In genomic region chr1:43211274-43211673, GRCm38 (mm10) we compare ENCODE assay signal across 24 mouse cellular contexts. TPM values are rescaled to one million over a fixed set of nuclear protein-coding genes. Genes with fewer than 3 reads are reported as not detected.
DNase-seq lines count a peak whose midpoint lies in the region; ATAC-seq and TF ChIP-seq lines count a peak whose summit lies in the region.
"Had no signal": no experiment of that assay in that cellular context is flagged by ENCODE, and none has a peak within 500 bp of the region (broad histone marks: within the 10 kb centered on the region; RNA-seq: fewer than 3 reads in every experiment).

No protein-coding gene starts in this region.

- H3K36me3 ChIP-seq in forebrain, postnatal 0 days (ENCODE audit: insufficient read depth), result no peaks in the 10 kb centered on the region
- H3K36me3 ChIP-seq in forebrain, embryonic 14.5 days (ENCODE audit: control insufficient read depth, insufficient read depth, low read length), result no peaks in the 10 kb centered on the region
- no peaks in the 10 kb centered on the region for H3K36me3 ChIP-seq in lung, embryonic 16.5 days (ENCODE audit: control insufficient read depth, insufficient read depth, low read length)
- no peaks in the 10 kb centered on the region for H3K36me3 ChIP-seq in limb, embryonic 10.5 days
- H3K36me3 ChIP-seq: embryonic facial prominence, embryonic 13.5 days; forebrain, embryonic 12.5 days; heart, embryonic 13.5 days; hindbrain, embryonic 12.5 days had no signal

- no peak overlapping the region for H3K4me2 ChIP-seq in forebrain, postnatal 0 days (ENCODE audit: low read depth)
- H3K4me2 ChIP-seq in forebrain, embryonic 14.5 days (ENCODE audit: low read length), result no peak overlapping the region
- H3K4me2 ChIP-seq in lung, embryonic 16.5 days (ENCODE audit: low read depth, low read length), result no peak overlapping the region
- H3K4me2 ChIP-seq: embryonic facial prominence, embryonic 13.5 days; forebrain, embryonic 12.5 days; heart, embryonic 13.5 days; hindbrain, embryonic 12.5 days had no signal

- ATAC-seq in forebrain, postnatal 0 days, result peak; percentile 68
- ATAC-seq in forebrain, embryonic 14.5 days, result no peak
- ATAC-seq in lung, embryonic 16.5 days (ENCODE audit: low read depth), result peak; percentile 43; the same call in 1 of the 2 replicates
- ATAC-seq: hindbrain, embryonic 16.5 days; inflammation-experienced regulatory T-cells, adult 6 months; intestine, postnatal 0 days; Patski had no signal

- no peaks in the 10 kb centered on the region for H3K27me3 ChIP-seq in forebrain, postnatal 0 days (ENCODE audit: insufficient read depth, low read length)
- H3K27me3 ChIP-seq in forebrain, embryonic 14.5 days (replicated peaks; ENCODE audit: control insufficient read depth, insufficient read depth, low read length), result no peaks in the 10 kb centered on the region
- no peaks in the 10 kb centered on the region for H3K27me3 ChIP-seq in lung, embryonic 16.5 days (ENCODE audit: control insufficient read depth, insufficient read depth, low read depth, low read length)
- no peaks in the 10 kb centered on the region for H3K27me3 ChIP-seq in limb, embryonic 10.5 days (ENCODE audit: low read depth, poor library complexity, severe bottlenecking)
- H3K27me3 ChIP-seq: embryonic facial prominence, embryonic 13.5 days; forebrain, embryonic 12.5 days; heart, embryonic 13.5 days; hindbrain, embryonic 12.5 days; Patski had no signal

- 51% methylated on average over 1 of the region's 1 CpGs for WGBS in forebrain, postnatal 0 days
- 70% methylated on average over 1 of the region's 1 CpGs for WGBS in forebrain, embryonic 14.5 days
- 9% methylated on average over 1 of the region's 1 CpGs for WGBS in lung, embryonic 16.5 days
- 61% methylated on average over 1 of the region's 1 CpGs for WGBS in limb, embryonic 10.5 days

- no peak for TF ChIP-seq CTCF in forebrain, postnatal 0 days (IDR thresholded peaks at IDR 0.05; ENCODE audit: low read depth)
- TF ChIP-seq CTCF in brain, embryonic 14.5 days (IDR thresholded peaks at IDR 0.05; ENCODE audit: borderline replicate concordance, extremely low read depth, insufficient read depth, insufficient read length), result no peak

- no peak for DNase-seq in forebrain, postnatal 0 days
- no peak for DNase-seq in forebrain, embryonic 14.5 days (ENCODE audit: low spot score)
- no peak for DNase-seq in lung, postnatal 4 days
- peak; percentile 11 for DNase-seq in brain, embryonic 14.5 days (ENCODE audit: low read depth)
- DNase-seq in gastrocnemius, postnatal 25 days, result peak; percentile 52
- DNase-seq in layer of hippocampus, adult 8-10 months (ENCODE audit: low spot score in 2 of 2), result no peak
- DNase-seq in limb, embryonic 10.5 days (ENCODE audit: low spot score), result no peak
- DNase-seq: adrenal gland, adult 8-10 months; B cell, adult 2 months; cerebellum, adult 18-20 months; cerebellum, adult 9-11 months; cerebellum, postnatal 36 days; heart, postnatal 10 days; heart, postnatal 4 days had no signal

- no peaks in the 10 kb centered on the region for H3K4me1 ChIP-seq in forebrain, postnatal 0 days (ENCODE audit: insufficient read depth)
- H3K4me1 ChIP-seq in forebrain, embryonic 14.5 days (ENCODE audit: control insufficient read depth, insufficient read depth, low read length), result no peaks in the 10 kb centered on the region
- peaks cover 2% of the 10 kb centered on the region; the same call in 1 of the 2 replicates for H3K4me1 ChIP-seq in lung, embryonic 16.5 days (replicated peaks; ENCODE audit: control insufficient read depth, insufficient read depth, low read length)
- no peaks in the 10 kb centered on the region for H3K4me1 ChIP-seq in limb, embryonic 10.5 days
- H3K4me1 ChIP-seq: embryonic facial prominence, embryonic 13.5 days; forebrain, embryonic 12.5 days; hindbrain, embryonic 12.5 days had no signal

- no peak overlapping the region for H3K4me3 ChIP-seq in forebrain, postnatal 0 days (ENCODE audit: low read depth, low read length)
- H3K4me3 ChIP-seq in forebrain, embryonic 14.5 days (ENCODE audit: low read depth, low read length), result no peak overlapping the region
- no peak overlapping the region for H3K4me3 ChIP-seq in lung, embryonic 16.5 days (ENCODE audit: low read length)
- no peak overlapping the region for H3K4me3 ChIP-seq in limb, embryonic 10.5 days
- H3K4me3 ChIP-seq: embryonic facial prominence, embryonic 13.5 days; forebrain, embryonic 12.5 days; heart, embryonic 13.5 days; hindbrain, embryonic 12.5 days had no signal

- no peak overlapping the region for H3K27ac ChIP-seq in forebrain, postnatal 0 days (ENCODE audit: low read depth, low read length)
- H3K27ac ChIP-seq in forebrain, embryonic 14.5 days (ENCODE audit: low read depth, low read length), result no peak overlapping the region
- no peak overlapping the region for H3K27ac ChIP-seq in lung, embryonic 16.5 days (ENCODE audit: low read length)
- no peak overlapping the region for H3K27ac ChIP-seq in limb, embryonic 10.5 days
- H3K27ac ChIP-seq: embryonic facial prominence, embryonic 13.5 days; forebrain, embryonic 12.5 days; heart, embryonic 13.5 days; hindbrain, embryonic 12.5 days had no signal

- H3K9ac ChIP-seq in forebrain, postnatal 0 days, result no peak overlapping the region
- no peak overlapping the region for H3K9ac ChIP-seq in forebrain, embryonic 14.5 days (ENCODE audit: low read length)
- no peak overlapping the region for H3K9ac ChIP-seq in lung, embryonic 16.5 days (ENCODE audit: low read length)
- H3K9ac ChIP-seq: embryonic facial prominence, embryonic 13.5 days; forebrain, embryonic 12.5 days; heart, embryonic 13.5 days; hindbrain, embryonic 12.5 days had no signal

- no peaks in the 10 kb centered on the region for H3K9me3 ChIP-seq in forebrain, postnatal 0 days (ENCODE audit: low read length)
- H3K9me3 ChIP-seq in forebrain, embryonic 14.5 days (replicated peaks; ENCODE audit: control insufficient read depth, low read length), result no peaks in the 10 kb centered on the region
- no peaks in the 10 kb centered on the region for H3K9me3 ChIP-seq in lung, embryonic 16.5 days (ENCODE audit: control insufficient read depth, low read length)
- no peaks in the 10 kb centered on the region for H3K9me3 ChIP-seq in limb, embryonic 10.5 days (replicated peaks)
- H3K9me3 ChIP-seq: embryonic facial prominence, embryonic 13.5 days; forebrain, embryonic 12.5 days; heart, embryonic 13.5 days; hindbrain, embryonic 12.5 days had no signal

- TF ChIP-seq POLR2A in brain, embryonic 14.5 days (IDR thresholded peaks at IDR 0.05; ENCODE audit: borderline replicate concordance, extremely low read depth, insufficient read depth, insufficient read length, poor library complexity, severe bottlenecking), result no peak

RNA-seq across cellular contexts. Expression of gene Fhl2, which starts 14.5 kb away (rescaled TPM):
- 32.1 and 33.1 TPM in 2 replicates for total RNA-seq in forebrain, postnatal 0 days (2014; rRNA removed)
- 23.1 and 27.8 TPM in 2 replicates for polyA plus RNA-seq in forebrain, postnatal 0 days (2015; fragmentation: Nextera tagmentation; extraction: Ambion mirVana)
- 11.9 and 16.3 TPM in 2 replicates for polyA plus RNA-seq in forebrain, embryonic 14.5 days (2014; fragmentation: Nextera tagmentation; extraction: Ambion mirVana)
- 29.7 and 31.2 TPM in 2 replicates for polyA plus RNA-seq in lung, embryonic 16.5 days (2015; fragmentation: Nextera tagmentation; extraction: Ambion mirVana)
- polyA plus RNA-seq in brain, embryonic 14.5 days (2012; rRNA removed), result 15.4 and 17.2 TPM in 2 replicates
- 1 to 10 TPM; 1.7 to 5.9 TPM for total RNA-seq in gastrocnemius, postnatal 25 days (2021)
- total RNA-seq in layer of hippocampus, adult 8-10 months (2022), result 10 to 100 TPM; 32.1 to 48.0 (median 39.6) TPM
- polyA plus RNA-seq in limb, embryonic 10.5 days (2016; fragmentation: Nextera tagmentation; extraction: Ambion mirVana), result 4.8 and 9.1 TPM in 2 replicates
- total RNA-seq: MEL had no signal

Comparison
In these comparisons a context has a peak if more than half of its experiments do, and no peak if none do; other contexts are left out.
1. DNase-seq: peak in brain, embryonic 14.5 days (single experiment) and gastrocnemius, postnatal 25 days (single experiment); none in forebrain, postnatal 0 days (single experiment), forebrain, embryonic 14.5 days (single experiment), lung, postnatal 4 days (0 of 2), layer of hippocampus, adult 8-10 months (0 of 2) and limb, embryonic 10.5 days (single experiment).